Mouse (Mus musculus): ENCODE measurements around the gene Gm11020. TPM values are rescaled to one million over a fixed set of nuclear protein-coding genes. Genes with fewer than 3 reads are reported as not detected.

Gene Gm11020
- polyA plus RNA-seq (2014; fragmentation: Illumina TruSeq; extraction: RNeasy Lipid Tissue Mini Kit (QIAGEN cat#74804)) = not detected

DNA sequence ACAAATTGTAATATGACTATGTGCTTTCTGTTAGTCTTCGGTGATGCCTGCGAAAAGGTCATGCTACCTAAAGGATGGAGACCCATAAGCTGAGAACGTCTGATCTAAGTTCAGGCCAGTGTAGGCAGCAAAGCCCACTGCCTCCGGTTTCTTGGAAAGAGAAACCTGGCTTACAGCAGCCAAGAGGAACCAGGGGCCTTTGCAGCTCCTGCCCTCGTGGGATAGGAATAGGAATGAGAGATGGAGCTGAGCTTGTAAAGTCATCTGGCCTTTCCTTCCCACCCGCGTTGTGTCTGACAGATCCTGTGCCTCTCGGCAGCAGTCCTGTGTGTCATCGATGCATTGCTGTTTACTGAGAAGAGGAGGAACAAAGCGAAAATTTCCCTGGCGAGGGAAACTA is at the start of gene Gm11020:
Gm11020 (plus strand) TSS at position 301 of the 400 bp plus-strand sequence.

DNA sequence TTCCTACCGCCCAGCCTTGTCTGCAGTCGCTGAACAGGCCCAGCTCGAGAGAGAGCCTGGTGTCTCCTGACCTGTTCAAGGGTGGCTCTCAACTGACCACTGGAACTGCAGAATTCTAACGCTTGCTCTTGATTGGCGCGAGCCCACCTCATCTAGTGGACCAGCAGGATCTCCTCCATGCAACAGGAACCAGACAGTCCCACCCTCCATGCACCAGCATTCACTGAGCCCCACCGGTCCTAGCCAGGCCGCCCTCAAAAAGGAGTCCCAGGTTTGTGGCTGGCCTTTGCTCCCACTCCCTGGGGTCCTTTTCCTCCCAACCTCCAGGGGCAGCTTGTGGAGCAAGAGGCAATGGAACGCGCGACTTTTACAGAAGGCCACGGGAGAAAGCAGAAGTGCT is 28.3 kb upstream of the Gm11020 start, which contains the start of gene Cmtm2a:
Cmtm2a (minus strand) TSS at position 101 of the 400 bp plus-strand sequence.

DNA sequence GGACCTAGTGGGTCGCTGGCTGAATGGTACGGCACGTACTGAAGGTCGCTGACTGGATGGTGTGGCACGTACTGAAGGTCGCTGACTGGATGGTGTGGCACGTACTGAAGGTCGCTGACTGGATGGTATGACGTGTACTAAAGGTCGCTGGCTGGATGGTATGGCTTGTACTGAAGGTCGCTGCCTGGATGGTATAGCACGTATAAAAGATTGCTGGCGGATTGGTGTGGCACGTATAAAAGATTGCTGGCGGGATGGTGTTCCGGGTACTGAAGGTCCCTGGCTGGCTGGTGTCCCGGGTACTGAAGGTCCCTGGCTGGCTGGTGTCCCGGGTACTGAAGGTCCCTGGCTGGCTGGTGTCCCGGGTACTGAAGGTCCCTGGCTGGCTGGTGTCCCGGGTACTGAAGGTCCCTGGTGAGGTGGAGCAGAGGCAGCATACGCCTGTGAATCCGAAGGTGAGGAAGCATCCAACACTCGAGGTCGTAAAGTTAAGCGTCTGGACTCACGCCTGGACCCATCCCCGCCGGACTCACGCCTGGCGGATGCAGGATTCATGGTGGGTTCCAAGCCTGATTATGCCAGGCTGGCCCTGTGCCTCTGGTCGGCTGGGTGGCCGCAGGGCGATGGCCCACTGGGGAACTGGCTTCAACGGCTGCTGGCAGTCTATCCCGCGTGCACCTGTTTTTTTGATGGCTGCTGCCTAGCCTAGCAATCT is 11.8 kb upstream of the Gm11020 start, which contains the start of the genes Gm45711 and Cmtm1:
Gm45711 (minus strand) TSS at position 641 of the 715 bp plus-strand sequence.
Cmtm1 (minus strand) TSS at position 705 of the 715 bp plus-strand sequence.

DNA sequence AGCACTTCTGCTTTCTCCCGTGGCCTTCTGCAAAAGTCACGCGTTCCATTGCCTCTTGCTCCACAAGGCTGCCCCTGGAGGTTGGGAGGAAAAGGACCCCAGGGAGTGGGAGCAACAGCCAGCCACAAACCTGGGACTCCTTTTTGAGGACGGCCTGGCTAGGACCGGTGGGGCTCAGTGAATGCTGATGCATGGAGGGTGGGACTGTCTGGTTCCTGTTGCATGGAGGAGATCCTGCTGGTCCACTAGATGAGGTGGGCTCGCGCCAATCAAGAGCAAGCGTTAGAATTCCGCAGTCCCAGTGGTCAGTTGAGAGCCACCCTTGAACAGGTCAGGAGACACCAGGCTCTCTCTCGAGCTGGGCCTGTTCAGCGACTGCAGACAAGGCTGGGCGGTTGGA is 563 bp downstream of the Gm11020 start, which contains the start of gene Cmtm2b:
Cmtm2b (plus strand) TSS at position 301 of the 400 bp plus-strand sequence.

DNA sequence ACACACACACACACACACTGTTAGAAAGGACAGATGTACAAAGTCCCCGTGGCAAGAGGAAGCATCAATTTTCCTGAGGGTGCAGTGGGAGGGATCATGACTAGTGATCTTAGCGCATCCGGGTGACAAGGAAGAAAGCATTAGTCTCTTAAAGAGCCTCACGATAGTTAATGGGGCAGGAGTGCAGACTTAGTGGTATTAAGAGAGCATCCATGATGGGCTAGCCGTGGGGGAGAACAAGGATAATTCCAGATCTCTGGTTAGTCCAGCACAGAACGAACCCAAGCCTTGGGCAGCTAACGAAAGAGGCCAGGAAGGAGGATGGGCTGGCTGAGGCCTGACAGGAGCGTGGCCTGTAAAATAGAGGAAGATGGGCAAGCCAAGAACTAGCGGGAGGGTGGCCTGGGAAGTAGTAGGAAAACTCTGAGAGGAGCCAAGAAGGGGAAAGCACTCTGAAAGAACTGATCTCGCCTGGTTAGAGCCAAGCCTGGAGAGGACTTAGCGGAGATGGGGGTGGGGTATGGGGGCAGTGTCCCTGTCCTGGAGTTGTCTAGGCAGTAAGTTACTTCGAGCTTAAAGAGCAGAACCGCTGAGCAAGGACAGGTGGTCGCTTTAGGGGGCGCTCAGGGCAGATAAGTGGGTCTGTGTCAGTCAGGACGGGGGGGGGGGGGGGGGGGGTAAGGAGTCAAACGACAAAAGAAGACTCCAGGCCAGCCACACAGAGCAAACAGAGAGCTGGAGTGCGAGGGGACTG is 18.0 kb downstream of the Gm11020 start, which contains the start of gene Cmtm3:
Cmtm3 (plus strand) TSS at position 182 of the 754 bp plus-strand sequence.

Other genes with a start within 250 kb of the Gm11020 start
- 14.7 TPM for gene Cdh5, start 219.9 kb upstream of the Gm11020 start, polyA plus RNA-seq (2014; fragmentation: Illumina TruSeq; extraction: RNeasy Lipid Tissue Mini Kit (QIAGEN cat#74804))
- 3.9 TPM for gene Bean1, start 151.1 kb upstream of the Gm11020 start, polyA plus RNA-seq (2014; fragmentation: Illumina TruSeq; extraction: RNeasy Lipid Tissue Mini Kit (QIAGEN cat#74804))
- gene Tk2, start 73.0 kb upstream of the Gm11020 start, polyA plus RNA-seq (2014; fragmentation: Illumina TruSeq; extraction: RNeasy Lipid Tissue Mini Kit (QIAGEN cat#74804)) = 17.4 TPM
- 52.4 TPM for gene Cklf, start 70.7 kb upstream of the Gm11020 start, polyA plus RNA-seq (2014; fragmentation: Illumina TruSeq; extraction: RNeasy Lipid Tissue Mini Kit (QIAGEN cat#74804))
- 31.9 TPM for gene Cmtm2a, start 28.4 kb upstream of the Gm11020 start, polyA plus RNA-seq (2014; fragmentation: Illumina TruSeq; extraction: RNeasy Lipid Tissue Mini Kit (QIAGEN cat#74804))
- not detected for gene Gm45711, start 11.5 kb upstream of the Gm11020 start, polyA plus RNA-seq (2014; fragmentation: Illumina TruSeq; extraction: RNeasy Lipid Tissue Mini Kit (QIAGEN cat#74804))
- gene Cmtm1, start 11.4 kb upstream of the Gm11020 start, polyA plus RNA-seq (2014; fragmentation: Illumina TruSeq; extraction: RNeasy Lipid Tissue Mini Kit (QIAGEN cat#74804)) = not detected
- not detected for gene Cmtm2b, start 663 bp downstream of the Gm11020 start, polyA plus RNA-seq (2014; fragmentation: Illumina TruSeq; extraction: RNeasy Lipid Tissue Mini Kit (QIAGEN cat#74804))
- gene Cmtm3, start 17.8 kb downstream of the Gm11020 start, polyA plus RNA-seq (2014; fragmentation: Illumina TruSeq; extraction: RNeasy Lipid Tissue Mini Kit (QIAGEN cat#74804)) = 74.6 TPM
- 39.0 TPM for gene Cmtm4, start 74.2 kb downstream of the Gm11020 start, polyA plus RNA-seq (2014; fragmentation: Illumina TruSeq; extraction: RNeasy Lipid Tissue Mini Kit (QIAGEN cat#74804))
- 117 TPM for gene Dync1li2, start 121.5 kb downstream of the Gm11020 start, polyA plus RNA-seq (2014; fragmentation: Illumina TruSeq; extraction: RNeasy Lipid Tissue Mini Kit (QIAGEN cat#74804))
- 3.6 TPM for gene Terb1, start 188.3 kb downstream of the Gm11020 start, polyA plus RNA-seq (2014; fragmentation: Illumina TruSeq; extraction: RNeasy Lipid Tissue Mini Kit (QIAGEN cat#74804))
- gene Nae1, start 213.1 kb downstream of the Gm11020 start, polyA plus RNA-seq (2014; fragmentation: Illumina TruSeq; extraction: RNeasy Lipid Tissue Mini Kit (QIAGEN cat#74804)) = 383 TPM
- gene Car7, start 213.1 kb downstream of the Gm11020 start, polyA plus RNA-seq (2014; fragmentation: Illumina TruSeq; extraction: RNeasy Lipid Tissue Mini Kit (QIAGEN cat#74804)) = 0.26 TPM